Mouse (Mus musculus) CH12F3 (cell line): ENCODE measurements around the gene Igf1r.

ENCODE experiments used
- in situ Hi-C: fragments of 300-500 bp; cut with MboI; formaldehyde crosslinking; loops from 2 replicates; pipeline ENCODE4 v1.14.3; 2020; ENCODE audit warnings: low sequenced_read_pairs

Gene Igf1r

DNA sequence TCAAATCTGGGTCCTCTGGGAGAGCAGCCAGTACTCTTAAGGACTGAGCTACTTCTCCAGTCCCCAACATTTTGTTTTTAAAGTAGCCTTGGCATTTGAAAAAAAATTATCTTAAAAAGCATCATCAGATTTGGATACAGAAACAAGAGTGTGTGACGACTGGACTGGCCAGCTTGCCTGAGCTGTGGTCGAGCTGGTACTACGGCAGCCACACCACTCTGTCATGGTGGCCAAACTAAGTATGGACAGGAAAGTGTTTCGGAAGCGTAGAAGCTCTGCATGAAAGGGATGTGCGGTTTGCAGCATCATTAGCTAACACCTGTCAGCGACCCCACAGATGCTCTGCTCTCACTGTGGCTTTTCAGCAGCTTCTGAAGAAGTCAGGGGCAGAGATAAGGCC lies 53.4 kb downstream of the Igf1r start:
- in situ Hi-C loops, result no loop called here

DNA sequence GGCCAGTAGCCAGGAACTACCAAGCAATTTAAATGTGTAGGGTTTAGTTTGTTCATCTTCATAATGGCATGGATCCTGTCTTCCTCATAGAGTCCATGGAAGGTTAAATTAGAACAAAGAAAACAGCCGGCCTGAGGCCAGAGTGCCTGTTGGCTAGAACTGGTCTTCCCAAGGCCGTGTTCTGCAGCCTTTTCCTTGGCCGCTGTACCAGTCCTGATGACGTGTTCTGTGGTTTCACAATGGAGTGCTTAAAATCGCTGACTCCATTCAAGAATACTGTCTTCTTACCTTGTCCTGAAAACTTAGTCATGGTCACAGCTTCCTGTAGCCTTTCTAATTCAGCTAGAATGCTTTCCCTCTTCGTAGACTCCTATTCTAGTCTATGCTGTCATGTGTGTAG lies 53.9 kb downstream of the Igf1r start:
- in situ Hi-C loops, result no loop called here

DNA sequence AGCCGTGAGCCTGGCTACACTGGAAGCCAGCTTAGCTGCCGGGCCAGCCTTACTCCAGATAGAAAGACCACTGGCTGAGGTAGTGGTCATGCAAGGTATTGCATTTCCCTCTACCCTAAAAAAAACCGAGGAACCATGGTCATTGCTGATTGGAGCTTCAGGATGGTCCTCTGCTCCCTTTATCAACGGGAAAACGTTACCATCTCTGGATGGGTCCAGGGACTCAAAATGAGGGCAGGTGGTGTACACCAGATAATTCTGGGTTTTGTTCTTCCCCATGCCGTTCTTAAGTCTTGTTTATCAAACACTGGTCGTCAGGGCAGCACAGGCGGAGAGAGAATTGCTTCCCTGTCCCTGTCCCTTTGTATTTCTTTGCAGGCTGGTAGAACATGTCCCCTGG lies 57.0 kb downstream of the Igf1r start:
- in situ Hi-C loops, result no loop called here

DNA sequence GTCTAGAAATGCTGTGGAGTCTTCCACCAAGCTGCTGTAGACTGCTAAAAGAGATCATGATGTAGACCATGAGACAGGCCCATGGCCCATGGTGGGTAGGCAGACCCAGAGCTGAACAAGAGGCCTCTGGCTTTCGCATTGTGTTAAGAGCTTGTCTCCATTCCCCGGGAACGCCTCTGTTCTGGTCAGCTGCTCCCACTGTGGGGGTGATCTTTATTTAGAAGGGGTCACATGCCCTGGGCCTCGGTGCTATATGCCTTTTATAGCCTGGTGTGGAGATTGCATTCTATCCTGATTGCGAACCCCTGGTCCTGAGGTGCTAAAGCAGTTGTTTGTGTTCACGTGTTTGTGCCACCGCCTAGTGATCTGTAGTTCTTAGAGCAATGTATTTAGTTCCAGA lies 57.5 kb downstream of the Igf1r start:
- in situ Hi-C loops, result no loop called here

DNA sequence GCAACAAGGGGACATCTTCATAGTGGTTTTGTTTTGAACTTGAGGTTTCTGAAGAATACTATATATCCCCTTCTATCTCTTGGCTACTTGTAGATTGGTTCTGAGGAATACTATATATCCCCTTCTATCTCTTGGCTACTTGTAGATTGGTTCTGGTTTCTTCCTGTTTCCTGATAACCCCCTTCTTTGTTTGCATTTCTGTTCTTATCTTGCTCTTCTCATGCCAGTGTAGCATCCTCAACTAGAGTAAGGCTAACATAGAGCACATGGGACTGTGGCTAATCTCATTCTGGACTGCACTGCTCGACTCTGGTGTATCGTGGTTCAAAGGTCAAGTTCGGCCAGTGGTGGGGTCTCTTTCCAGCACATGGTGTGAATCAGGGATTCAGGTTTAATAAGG lies 58.2 kb downstream of the Igf1r start:
- in situ Hi-C loops, result no loop called here

DNA sequence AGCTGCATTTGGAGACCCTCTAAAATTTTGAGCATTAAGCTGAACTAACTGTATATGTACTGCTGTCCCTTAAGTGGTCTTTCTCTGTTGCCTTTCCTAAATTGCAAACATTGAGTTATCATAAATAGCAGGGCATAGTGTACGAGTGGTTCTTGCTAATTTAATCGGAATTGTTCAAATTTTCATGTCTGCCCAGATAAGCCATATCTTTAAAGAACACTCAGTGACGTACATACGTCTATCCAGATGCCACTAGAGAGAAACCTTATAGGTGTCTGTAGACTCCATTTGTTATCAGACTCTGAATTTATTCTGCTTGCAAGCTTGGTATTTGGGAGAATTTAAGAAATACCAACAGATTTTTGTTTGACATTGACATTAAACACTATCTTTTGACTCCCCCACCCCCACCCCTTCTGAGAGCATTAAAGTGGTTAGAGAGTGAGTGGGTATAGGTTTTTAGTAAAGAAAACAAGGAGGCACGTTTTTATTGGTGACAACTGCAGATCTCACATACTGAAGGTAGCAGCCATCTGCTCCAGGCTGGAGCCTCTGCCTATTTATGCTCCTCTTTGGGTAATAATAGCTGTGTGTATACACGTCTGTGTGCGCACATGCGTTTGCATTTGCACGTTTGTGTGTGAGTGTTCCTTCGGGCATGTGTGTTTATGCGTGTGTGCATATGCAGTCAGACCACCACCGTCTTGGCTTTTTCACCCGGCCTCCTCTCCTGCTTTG lies 58.9 kb downstream of the Igf1r start:
- in situ Hi-C loops, result no loop called here

DNA sequence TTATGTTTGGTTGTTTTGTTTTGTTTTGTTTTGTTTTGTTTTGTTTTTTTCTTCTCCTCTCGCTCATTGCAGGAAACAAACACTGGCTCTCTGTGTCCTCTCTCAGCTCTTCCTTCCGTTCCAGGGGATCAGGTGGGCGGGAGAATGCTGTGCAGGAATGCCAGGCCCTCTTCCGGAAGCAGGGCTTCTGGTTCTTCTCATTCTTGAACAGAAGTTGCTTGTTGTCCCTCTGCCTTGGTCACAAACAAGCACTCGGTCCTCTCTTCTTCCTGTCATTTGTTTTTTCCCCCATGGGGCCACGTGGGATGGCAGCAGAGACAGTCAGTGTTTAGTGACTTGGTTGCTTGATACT lies 59.5 kb downstream of the Igf1r start:
- in situ Hi-C loops, result no loop called here

DNA sequence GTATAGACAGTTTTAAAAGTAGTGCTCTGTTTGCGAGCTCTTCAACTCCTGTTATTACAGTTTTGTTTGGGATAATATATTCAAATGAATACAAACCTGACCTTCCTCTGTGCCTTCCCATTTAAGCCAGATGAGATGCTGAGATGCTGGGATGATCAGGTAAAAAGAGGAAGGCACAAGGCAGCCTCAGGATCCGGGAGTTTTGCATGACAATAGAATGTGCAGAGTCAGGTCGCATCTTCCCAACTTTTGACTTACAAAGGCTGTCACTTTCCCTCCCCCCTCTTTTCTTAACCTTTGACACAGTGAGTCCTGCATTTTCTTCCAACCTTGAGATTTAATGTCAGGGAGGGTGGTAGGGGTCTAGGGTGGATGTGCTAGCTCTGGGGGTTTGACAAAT lies 61.9 kb downstream of the Igf1r start:
- in situ Hi-C loops, result no loop called here

DNA sequence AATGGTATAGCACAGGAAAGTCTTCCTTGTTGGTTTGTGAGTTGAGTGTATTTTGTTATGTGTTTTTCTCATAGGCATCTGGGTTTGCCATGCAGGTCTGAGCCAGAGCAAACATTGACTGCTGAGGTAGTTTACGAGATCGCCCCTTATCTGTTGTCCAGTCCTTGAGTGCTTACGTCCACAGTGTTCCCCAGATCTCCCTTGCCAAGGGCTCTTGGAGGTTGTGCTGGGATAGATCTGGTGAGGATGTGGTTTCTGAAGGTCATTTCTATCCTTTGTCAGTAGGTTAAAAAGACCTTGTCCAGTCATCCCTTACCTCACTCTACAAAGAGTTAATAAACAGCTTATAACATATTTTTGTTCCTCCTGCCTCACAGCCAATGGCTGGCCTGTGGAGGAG lies 62.8 kb downstream of the Igf1r start:
- in situ Hi-C loops, result no loop called here

DNA sequence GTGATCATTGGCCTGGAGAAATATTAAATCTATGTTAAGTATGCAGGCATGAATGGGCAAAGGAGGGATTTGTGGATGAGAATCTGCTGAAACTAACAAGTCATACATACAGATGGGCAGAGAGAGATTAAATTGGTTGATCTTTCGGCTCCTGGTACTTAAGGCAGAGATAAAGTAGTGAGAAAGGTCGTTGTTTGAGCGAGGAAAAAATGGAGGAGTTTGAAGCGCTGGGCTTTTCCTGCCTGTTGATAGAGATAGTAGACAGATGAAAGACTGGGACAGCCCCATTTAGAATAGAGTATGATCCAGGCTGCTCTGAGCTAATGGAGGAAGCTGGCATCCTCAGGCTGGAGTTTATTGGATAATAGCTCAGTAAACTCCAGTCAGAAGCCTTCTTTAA lies 65.4 kb downstream of the Igf1r start:
- in situ Hi-C loops, result no loop called here

DNA sequence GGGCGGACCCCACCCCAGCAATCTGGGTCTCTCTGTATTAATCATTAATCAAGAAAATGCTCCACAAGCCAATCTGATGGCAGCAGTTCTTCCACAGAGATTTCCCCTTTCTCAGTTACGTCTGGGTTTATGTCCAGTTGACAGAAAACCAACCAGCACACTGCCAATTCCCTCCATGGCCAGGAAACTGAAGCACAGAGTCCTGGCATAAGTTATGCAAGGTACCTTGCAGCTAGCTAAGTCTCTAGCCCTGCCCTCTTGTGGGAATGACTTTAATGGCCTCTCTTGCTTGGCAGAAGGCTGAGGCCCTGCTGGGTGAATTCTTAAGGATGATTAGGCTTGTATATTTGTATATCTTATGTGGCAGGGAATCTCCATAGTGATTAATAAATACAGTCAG lies 67.9 kb downstream of the Igf1r start:
- in situ Hi-C loops, result no loop called here

DNA sequence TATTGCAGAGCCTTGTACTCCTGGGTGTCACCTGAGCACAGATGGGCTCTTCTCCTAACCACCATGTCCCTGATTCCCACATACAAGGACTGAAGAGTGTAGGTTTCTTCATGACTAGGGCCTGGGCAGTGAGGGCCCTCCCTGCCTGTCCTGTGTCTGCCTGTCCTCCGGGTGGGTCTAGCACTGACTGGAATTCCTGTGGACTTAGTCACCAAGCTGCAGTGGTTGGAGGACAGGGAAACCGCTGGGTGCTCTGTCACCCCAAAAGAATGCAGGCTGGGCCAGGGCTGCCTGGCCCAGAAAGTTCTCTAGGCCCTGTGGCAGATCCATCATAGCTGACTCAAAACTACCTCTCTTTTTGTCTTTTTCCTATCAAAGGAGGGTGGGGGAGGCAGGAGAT lies 69.1 kb downstream of the Igf1r start:
- in situ Hi-C loops, result no loop called here

DNA sequence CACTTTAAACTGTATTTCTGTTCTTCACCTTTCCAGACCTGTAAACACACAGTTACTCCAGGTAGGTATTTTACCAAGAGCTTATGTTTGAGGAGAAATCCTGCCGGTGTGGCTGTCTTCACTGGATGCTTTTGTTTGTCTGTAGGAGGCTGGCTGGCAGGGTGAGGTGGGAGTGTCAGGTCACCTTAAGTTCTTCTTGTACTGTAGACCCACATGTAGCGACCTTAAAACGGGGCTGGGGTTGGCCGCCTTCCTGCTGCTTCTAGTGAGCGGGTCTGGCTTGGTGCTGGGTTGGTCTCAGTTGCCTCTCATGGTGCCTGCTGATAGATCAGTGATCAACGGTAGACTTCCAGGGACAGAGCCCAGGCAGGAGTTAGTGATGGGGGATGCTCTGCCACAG lies 69.6 kb downstream of the Igf1r start:
- in situ Hi-C loops, result no loop called here

DNA sequence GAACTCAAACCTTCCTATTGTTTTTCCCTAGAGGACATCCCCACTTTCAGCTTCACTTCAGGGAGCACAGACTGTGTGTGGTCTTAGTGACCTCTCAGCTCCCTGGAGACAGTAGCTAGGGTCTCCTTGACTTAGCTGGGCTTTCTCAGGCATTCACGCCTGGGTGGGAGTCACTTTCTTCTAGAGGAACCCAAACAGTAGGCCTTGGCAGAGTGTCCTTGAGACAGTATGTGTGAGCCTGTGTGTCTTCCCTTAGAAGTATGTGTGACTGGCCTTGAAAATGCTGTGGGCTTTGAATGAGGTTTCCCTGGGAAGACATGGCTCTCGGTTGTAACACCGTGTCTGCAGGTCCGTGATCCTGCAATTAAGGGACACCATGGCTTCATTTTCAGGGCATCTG lies 71.3 kb downstream of the Igf1r start:
- in situ Hi-C loops, result no loop called here

DNA sequence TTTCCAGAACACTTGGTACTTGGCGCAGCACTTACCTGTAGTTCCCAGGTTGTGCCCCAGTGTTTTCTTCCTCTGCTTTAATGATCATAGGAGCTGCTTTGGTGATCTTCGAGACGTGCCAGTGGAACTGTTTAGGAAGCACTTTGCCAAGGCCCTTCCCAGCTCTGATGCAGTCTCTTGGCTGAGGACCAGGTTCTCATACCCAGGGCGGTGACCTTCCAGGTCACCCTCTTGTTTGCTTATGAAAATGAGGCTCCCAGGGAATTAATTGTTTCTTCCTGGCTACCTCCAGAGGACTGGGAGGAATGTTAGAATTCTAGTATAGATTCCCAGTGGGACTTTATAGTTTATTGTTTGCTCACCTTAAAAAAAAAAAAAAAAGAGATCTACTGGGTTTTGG lies 72.0 kb downstream of the Igf1r start:
- in situ Hi-C loops, result no loop called here

DNA sequence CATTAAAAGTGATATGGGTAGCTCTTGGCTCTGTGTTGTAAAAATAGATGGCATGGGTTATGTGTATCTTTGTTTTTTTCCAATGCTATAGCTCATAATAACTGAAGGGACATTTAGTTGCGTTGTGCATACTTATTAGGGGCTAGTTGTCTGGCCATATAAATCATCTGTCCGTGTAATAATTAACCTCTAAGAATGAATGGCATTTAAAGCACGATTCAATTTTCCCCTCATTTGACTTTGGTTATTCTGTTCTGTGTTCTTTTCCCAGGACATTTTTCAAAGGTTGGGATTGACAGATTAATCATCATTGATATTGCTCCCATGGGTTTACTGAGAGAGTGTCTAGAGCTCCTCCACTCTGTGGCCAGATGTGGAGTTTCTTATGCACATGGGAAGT lies 72.8 kb downstream of the Igf1r start:
- in situ Hi-C loops, result no loop called here

DNA sequence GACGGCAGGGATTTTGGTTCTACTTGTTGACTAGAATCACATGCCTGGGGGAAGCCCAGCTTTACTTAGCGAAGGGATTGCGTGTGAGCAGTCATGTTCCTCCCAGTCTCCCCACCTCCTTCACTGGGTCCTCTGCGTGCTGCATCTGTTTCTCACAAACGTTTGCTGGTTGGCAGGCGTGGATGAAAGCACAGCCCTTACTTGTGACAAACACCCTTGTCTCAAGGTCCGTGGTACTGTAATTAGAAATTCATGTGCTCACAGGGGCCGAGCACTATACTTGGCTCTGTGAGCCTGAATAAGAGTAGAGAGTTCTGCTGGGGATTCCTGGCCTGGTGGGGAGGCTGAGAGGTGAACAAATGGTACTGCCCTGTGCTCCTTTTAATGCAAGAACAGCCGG lies 73.4 kb downstream of the Igf1r start:
- in situ Hi-C loops, result no loop called here

DNA sequence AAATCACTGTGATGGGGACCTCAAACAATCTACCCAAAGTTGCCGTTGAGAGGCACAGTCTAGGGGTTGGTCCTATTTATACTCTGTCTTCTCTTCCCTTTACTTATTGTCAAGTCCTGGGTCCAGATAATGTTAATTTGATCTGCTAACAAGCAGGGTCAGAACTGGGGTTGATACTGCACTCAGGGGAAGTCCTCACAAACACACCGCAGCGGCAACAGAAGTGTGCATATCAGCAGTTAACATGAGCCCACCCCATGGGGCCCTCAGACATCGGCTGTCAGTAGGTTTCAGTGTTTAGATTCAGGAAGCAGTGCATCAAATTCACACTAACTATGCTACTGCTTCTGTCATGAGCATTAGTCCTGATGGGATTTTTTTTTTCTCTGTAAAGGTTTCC lies 75.5 kb downstream of the Igf1r start:
- in situ Hi-C loops, result no loop called here

DNA sequence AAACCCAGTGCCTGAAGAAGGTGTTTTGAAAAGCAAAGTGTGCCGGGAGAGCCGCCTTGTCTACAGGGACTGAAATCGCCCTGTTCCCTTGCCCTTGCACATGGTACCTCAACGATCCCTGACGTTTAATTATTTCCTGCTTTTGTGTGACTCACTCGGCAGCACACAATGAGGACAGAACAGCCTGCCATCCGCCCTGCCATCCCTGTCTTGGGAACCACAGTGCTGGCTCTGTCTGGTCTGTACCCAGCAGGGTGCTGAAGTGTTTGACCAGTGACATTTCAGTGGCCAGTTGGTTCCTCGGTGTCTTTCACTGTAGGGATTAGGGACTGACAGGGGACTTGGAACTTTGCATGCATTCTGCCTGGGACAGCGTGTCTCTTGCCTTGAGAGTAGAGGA lies 78.2 kb downstream of the Igf1r start:
- in situ Hi-C loops, result no loop called here

DNA sequence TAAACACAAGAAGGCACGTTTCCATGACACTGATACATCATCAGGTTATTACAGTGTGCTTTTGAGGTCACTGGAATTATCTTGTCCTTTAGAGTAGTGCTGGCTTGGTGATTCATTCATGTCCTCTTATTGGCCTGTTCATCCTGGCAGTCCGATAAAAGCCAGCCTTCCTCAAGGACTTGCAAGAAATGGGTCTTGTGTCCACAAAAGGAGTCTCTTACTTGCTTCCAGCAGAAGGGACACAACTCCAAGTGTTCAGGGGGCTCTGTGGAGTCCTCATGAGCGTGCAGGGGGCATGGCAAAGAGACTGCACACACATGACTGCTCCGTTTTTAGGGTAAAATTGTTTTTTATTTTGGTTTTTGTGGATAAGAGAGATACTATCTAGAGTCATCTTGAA lies 83.9 kb downstream of the Igf1r start:
- in situ Hi-C loops, result no loop called here

DNA sequence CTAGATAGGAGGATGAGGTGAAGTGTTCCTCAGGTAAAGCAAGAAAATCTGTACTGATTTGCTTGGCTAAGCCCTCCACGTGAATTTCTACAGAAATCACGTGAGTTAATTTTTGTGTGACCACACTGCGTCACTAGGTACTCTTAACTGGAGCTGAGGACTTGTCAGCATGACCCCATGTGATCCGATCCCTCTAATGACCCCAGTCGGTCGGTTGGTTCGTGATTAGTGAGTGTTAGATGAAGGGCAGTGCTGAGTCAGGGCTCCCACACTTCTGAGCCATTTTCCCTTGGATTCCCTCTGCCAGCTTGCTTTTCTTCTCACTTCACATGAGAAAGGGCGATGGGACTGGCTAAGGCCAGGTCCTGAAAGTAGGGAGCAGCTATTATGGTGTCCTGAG lies 86.2 kb downstream of the Igf1r start:
- in situ Hi-C loops, result no loop called here

DNA sequence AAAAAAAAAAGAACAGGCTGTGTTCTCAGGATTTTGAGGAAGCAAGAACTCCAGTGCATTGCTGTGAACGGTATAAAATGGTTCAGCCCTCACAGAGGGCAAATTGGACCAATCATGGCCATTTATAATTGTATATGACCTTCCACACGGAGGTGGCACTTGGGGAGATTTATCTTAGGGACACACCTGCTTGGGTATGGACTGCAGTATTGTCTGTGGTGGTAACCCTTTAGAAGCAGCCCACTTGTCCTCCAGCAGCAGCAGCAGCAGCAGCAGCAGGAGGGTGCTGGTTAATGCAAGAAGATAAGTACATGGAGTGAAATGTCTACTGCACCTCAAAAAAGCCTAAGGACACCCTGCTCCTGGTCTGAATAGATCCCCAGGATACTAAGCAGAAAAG lies 86.9 kb downstream of the Igf1r start:
- in situ Hi-C loops, result no loop called here

DNA sequence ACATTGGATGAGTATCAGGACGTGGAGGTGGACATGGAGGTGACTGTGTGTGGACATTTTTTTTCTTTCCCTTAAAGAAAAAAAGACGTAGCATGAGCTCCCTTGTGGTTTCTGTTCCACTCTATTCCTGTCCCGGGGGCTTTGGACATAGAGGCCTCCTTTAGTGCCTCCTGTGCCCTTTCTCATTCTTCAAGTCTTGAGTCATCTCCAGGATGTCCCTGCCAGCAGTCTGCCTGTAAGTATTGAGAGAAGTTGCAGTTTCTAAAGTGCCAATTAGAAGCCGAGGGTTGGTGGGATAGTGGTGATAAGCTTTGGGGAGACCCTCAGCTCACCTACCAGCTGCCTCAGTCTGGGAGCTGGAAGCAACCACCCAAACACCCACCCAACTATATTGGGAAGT lies 92.0 kb downstream of the Igf1r start:
- in situ Hi-C loops, result no loop called here

DNA sequence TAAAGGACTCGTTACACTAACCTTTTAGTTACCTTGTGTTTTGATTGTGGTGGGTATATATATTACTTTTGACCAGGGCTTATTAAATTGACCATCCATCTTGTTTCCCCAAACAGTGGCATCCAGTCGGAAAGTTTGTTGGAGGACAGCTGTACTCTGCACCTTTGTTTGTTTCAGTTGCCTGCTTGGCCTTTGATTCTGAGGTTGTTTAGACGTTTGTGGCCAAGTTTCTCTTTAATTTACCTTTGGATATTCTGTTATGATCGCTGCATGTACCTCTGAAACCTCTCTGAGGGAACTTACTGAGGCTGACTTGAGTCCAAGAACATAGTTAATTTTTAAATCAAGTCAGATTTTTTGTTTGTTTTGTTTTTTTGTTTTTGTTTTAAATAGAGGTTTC lies 94.5 kb downstream of the Igf1r start:
- in situ Hi-C loops, result no loop called here
